Mouse (Mus musculus): ENCODE data around the gene Rcc2. TPM values are rescaled to one million over a fixed set of nuclear protein-coding genes. Genes with fewer than 3 reads are reported as not detected.
A peak's percentile ranks its signal among the peaks of the same experiment; 100 is the strongest.

Rcc2 gene
- polyA plus RNA-seq, 1 experiment from 2014 or later: 76.3 TPM

DNA sequence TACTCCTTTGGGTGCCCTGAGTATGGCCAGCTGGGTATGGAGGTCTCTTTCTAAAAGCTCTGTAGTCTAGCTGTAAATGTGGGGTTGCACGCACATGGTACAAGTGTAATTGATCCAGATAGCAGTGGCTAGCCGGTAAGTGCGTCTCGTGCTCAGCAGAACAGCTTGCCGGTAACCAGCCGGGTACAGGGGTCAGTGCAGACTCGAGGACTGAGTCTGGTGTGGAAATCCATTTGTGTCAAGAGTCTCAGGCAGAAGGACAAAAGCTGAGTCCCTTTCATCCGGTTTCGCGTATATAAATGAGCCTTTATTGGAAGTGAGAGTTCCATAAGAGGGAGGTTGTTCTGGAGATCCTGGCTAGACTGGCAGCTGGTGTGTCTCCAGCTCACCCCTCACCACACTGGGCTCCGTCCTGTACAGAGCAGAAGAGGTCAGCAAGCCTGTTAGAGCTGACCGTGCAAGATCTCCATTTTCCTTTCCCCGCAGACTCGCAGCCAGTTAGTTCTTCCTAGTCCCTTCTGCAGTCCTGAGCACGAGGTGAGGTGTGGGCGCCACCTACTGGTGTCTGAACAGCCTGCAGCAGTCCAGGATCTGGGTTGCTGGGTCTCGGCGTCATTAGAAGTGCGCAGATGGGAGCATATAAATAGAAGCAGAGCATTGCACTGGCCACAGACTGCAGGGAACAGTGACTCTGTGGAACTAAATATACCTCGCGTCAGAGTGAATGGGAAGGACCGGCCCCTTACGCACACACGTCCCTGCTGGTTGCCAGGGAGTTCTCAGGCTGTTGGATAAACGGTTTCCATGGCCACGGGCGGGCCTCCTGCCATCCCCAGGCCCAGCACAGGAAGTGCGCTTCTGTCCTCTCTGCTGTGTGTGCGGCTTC is 13.4 kb downstream of the Rcc2 start:
- H3K27ac ChIP-seq (ENCODE audit: low read depth, low read length): peak overlapping the region; percentile 44; the same call in 1 of the 2 replicates
- H3K4me2 ChIP-seq (ENCODE audit: low read depth): no peak overlapping the region
- H3K9me3 ChIP-seq (ENCODE audit: control insufficient read depth, low read length): no peaks in the 10 kb centered on the region
- 0 out of 2 replicates have a peak, but pooled peaks cover 10% of the 10 kb centered on the region for H3K4me1 ChIP-seq (ENCODE audit: control insufficient read depth, insufficient read depth, low read length)
- 57% methylated on average over 29 of the region's 29 CpGs for WGBS
- no peak overlapping the region for H3K9ac ChIP-seq (ENCODE audit: low read length)
- peaks cover 73% of the 10 kb centered on the region for H3K36me3 ChIP-seq (ENCODE audit: control insufficient read depth, insufficient read depth, low read length)
- ATAC-seq (ENCODE audit: insufficient read depth, low FRiP score, low TSS enrichment): peak; percentile 60; the same call in 1 of the 2 replicates
- H3K27me3 ChIP-seq (ENCODE audit: control insufficient read depth, insufficient read depth, low read length): no peaks in the 10 kb centered on the region
- no peak overlapping the region for H3K4me3 ChIP-seq (ENCODE audit: low read depth, low read length)
- DNase-seq (ENCODE audit: low spot score): peak; percentile 90

DNA sequence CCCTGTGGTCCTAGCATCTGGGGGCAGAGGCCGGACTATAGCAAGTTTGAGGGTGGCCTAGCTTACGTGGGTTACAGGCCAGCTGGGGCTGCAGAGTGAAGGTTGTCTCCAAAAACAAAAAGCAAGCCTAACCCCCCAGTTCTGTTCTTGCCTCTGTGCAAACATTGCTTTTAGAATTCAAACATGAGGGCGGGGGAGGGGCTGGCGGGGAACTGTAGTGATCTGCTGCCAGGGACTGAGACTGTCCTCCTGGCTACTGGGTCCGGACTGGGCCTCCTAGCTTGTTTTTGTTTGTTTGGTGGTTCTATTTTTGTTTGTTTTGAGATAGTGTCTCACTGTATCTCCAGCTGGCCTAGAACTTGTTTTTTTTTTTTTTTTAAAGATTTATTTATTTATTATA is 14.2 kb downstream of the Rcc2 start:
- H3K36me3 ChIP-seq (ENCODE audit: control insufficient read depth, insufficient read depth, low read length): peaks cover 71% of the 10 kb centered on the region
- H3K4me3 ChIP-seq (ENCODE audit: low read depth, low read length): no peak overlapping the region
- ATAC-seq (ENCODE audit: insufficient read depth, low FRiP score, low TSS enrichment) (no peak), DNase-seq (ENCODE audit: low spot score) (no peak)
- 0 out of 2 replicates have a peak, but pooled peaks cover 10% of the 10 kb centered on the region for H3K4me1 ChIP-seq (ENCODE audit: control insufficient read depth, insufficient read depth, low read length)
- WGBS: 89% methylated on average over 5 of the region's 5 CpGs
- H3K27me3 ChIP-seq (ENCODE audit: control insufficient read depth, insufficient read depth, low read length): no peaks in the 10 kb centered on the region
- H3K9ac ChIP-seq (ENCODE audit: low read length): no peak overlapping the region
- no peaks in the 10 kb centered on the region for H3K9me3 ChIP-seq (ENCODE audit: control insufficient read depth, low read length)
- H3K27ac ChIP-seq (ENCODE audit: low read depth, low read length): no peak overlapping the region
- no peak overlapping the region for H3K4me2 ChIP-seq (ENCODE audit: low read depth)

DNA sequence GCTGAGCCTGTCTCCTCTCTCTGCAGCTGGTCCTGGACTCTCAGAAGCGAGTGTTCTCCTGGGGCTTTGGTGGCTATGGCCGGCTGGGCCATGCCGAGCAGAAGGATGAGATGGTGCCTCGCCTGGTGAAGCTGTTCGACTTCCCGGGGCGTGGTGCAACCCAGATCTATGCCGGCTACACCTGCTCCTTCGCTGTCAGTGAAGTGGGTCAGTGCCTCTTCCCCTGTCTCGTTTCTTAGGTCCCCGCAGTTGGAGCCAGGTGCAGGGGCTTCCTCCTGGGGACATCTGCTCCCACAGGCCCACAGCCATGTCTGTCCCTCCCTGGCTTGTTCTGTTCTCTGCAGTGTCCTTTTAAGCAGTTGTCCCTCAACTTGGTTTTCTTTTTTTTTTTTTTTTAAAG is 16.7 kb downstream of the Rcc2 start:
- ATAC-seq (ENCODE audit: insufficient read depth, low FRiP score, low TSS enrichment): no peak
- no peak for DNase-seq (ENCODE audit: low spot score)
- Histone ChIP-seq H3K4me3 (ENCODE audit: low read depth, low read length) (no peak overlapping the region), H3K9me3 (ENCODE audit: control insufficient read depth, low read length) (no peaks in the 10 kb centered on the region), H3K27me3 (ENCODE audit: control insufficient read depth, insufficient read depth, low read length) (no peaks in the 10 kb centered on the region), H3K27ac (ENCODE audit: low read depth, low read length) (no peak overlapping the region), H3K4me1 (ENCODE audit: control insufficient read depth, insufficient read depth, low read length) (0 out of 2 replicates have a peak, but pooled peaks cover 10% of the 10 kb centered on the region), H3K4me2 (ENCODE audit: low read depth) (no peak overlapping the region), H3K9ac (ENCODE audit: low read length) (no peak overlapping the region), H3K36me3 (ENCODE audit: control insufficient read depth, insufficient read depth, low read length) (peaks cover 66% of the 10 kb centered on the region)
- 90% methylated on average over 11 of the region's 11 CpGs for WGBS

DNA sequence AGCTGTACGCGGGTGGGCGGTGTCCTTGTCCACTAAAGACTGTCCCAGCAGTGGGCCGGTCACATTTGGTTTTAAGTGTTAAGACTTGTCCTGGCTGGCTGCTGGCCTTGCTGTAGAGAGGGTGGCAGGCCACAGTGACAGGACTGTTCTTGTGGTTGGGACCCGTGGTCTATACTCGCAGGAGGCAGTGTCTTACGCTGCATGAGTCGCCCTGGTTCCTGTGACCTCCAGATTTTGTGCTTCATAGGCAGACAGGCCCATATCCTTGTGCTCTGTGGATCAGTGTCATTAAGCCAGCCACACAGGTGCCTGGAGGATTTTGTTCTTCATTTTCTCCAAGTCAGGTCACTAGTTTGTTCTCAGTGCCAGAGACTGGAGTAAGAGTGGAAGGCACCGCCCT is 18.1 kb downstream of the Rcc2 start:
- Histone ChIP-seq H3K27ac (ENCODE audit: low read depth, low read length) (no peak overlapping the region), H3K4me1 (ENCODE audit: control insufficient read depth, insufficient read depth, low read length) (0 out of 2 replicates have a peak, but pooled peaks cover 9% of the 10 kb centered on the region), H3K4me2 (ENCODE audit: low read depth) (no peak overlapping the region), H3K36me3 (ENCODE audit: control insufficient read depth, insufficient read depth, low read length) (peaks cover 52% of the 10 kb centered on the region), H3K27me3 (ENCODE audit: control insufficient read depth, insufficient read depth, low read length) (no peaks in the 10 kb centered on the region), H3K9ac (ENCODE audit: low read length) (no peak overlapping the region), H3K9me3 (ENCODE audit: control insufficient read depth, low read length) (no peaks in the 10 kb centered on the region), H3K4me3 (ENCODE audit: low read depth, low read length) (no peak overlapping the region)
- DNase-seq (ENCODE audit: low spot score) (no peak), ATAC-seq (ENCODE audit: insufficient read depth, low FRiP score, low TSS enrichment) (no peak)
- WGBS: 94% methylated on average over 9 of the region's 9 CpGs

DNA sequence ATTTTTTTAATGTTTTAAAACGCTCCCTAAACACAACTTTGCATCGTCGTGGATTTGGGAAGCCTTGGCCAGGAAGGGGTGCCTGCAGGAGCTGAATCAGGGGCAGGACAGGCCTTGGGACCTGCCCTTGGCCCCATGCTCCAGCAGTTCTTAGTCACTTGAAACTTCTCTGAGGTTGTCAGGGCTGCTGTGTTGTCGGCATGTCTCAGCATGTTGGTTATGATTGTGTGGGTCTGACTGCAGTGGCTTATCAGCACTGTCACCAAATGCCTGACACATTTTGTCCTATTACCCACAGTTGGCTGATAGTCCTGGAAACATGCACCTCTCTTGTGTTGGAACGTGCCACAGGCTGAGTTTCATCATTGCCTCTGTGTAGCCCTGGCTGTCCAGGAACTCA is 19.8 kb downstream of the Rcc2 start:
- ATAC-seq (ENCODE audit: insufficient read depth, low FRiP score, low TSS enrichment) (no peak), DNase-seq (ENCODE audit: low spot score) (no peak)
- H3K9ac ChIP-seq (ENCODE audit: low read length): no peak overlapping the region
- no peak overlapping the region for H3K4me3 ChIP-seq (ENCODE audit: low read depth, low read length)
- no peaks in the 10 kb centered on the region for H3K9me3 ChIP-seq (ENCODE audit: control insufficient read depth, low read length)
- H3K27me3 ChIP-seq (ENCODE audit: control insufficient read depth, insufficient read depth, low read length): no peaks in the 10 kb centered on the region
- peaks cover 44% of the 10 kb centered on the region for H3K36me3 ChIP-seq (ENCODE audit: control insufficient read depth, insufficient read depth, low read length)
- 92% methylated on average over 5 of the region's 5 CpGs for WGBS
- H3K27ac ChIP-seq (ENCODE audit: low read depth, low read length): no peak overlapping the region
- no peak overlapping the region for H3K4me2 ChIP-seq (ENCODE audit: low read depth)
- H3K4me1 ChIP-seq (ENCODE audit: control insufficient read depth, insufficient read depth, low read length): no peaks in the 10 kb centered on the region

DNA sequence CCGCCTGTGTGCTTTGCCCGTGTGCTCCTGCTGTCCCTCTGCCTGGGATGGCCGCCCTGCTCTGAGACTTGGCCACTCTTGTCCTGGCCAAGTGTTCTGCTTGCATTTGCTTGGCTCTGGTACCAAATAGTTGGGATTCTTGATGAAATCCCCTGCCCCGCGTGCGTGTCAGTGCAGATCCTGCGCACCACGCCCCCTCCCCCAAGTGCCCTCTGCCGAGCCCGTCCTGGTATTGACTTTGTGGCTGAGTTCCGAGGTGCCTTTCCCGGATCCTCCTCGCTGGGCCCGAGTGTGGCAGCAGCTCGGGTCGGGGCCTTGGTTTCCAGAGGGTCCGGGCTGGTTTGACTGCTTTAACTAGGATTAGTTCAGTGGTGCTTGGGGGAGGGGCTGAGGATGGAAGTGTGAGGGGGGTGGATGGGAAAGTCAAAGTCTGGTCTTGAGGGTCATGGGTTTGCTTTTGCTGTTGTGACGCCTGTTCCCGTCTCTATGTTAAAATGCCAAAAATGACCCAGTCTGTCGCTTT is 21.7 kb downstream of the Rcc2 start:
- no peaks in the 10 kb centered on the region for H3K4me1 ChIP-seq (ENCODE audit: control insufficient read depth, insufficient read depth, low read length)
- no peak overlapping the region for H3K4me3 ChIP-seq (ENCODE audit: low read depth, low read length)
- ATAC-seq (ENCODE audit: insufficient read depth, low FRiP score, low TSS enrichment) (no peak), DNase-seq (ENCODE audit: low spot score) (no peak)
- 89% methylated on average over 20 of the region's 20 CpGs for WGBS
- no peak overlapping the region for H3K9ac ChIP-seq (ENCODE audit: low read length)
- peaks cover 30% of the 10 kb centered on the region for H3K36me3 ChIP-seq (ENCODE audit: control insufficient read depth, insufficient read depth, low read length)
- no peaks in the 10 kb centered on the region for H3K27me3 ChIP-seq (ENCODE audit: control insufficient read depth, insufficient read depth, low read length)
- H3K4me2 ChIP-seq (ENCODE audit: low read depth): no peak overlapping the region
- no peak overlapping the region for H3K27ac ChIP-seq (ENCODE audit: low read depth, low read length)
- no peaks in the 10 kb centered on the region for H3K9me3 ChIP-seq (ENCODE audit: control insufficient read depth, low read length)

DNA sequence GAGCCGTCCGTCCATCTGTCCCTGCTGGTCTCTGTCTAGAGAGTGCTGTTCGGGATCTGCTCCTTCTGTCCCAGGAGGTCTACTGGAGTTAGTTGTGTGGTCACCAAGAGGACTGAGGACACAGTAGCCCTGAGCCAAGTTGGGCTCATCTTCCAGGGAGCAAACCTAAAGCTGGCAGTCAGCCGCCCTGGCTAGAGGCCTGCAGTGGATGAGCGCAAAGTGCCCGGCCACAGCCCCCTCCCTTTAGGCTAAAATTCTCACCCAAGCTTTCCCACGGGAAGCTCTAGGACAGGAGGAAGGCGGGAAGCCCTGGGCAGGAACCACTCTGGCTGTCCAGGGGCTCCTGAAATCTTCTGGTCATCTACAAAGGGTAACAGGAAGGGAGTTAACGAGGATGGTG is 22.4 kb downstream of the Rcc2 start:
- DNase-seq (ENCODE audit: low spot score): no peak
- Histone ChIP-seq H3K27me3 (ENCODE audit: control insufficient read depth, insufficient read depth, low read length) (no peaks in the 10 kb centered on the region), H3K9me3 (ENCODE audit: control insufficient read depth, low read length) (no peaks in the 10 kb centered on the region), H3K9ac (ENCODE audit: low read length) (no peak overlapping the region), H3K36me3 (ENCODE audit: control insufficient read depth, insufficient read depth, low read length) (peaks cover 27% of the 10 kb centered on the region), H3K4me2 (ENCODE audit: low read depth) (no peak overlapping the region), H3K4me1 (ENCODE audit: control insufficient read depth, insufficient read depth, low read length) (no peaks in the 10 kb centered on the region), H3K27ac (ENCODE audit: low read depth, low read length) (no peak overlapping the region), H3K4me3 (ENCODE audit: low read depth, low read length) (no peak overlapping the region)
- no peak for ATAC-seq (ENCODE audit: insufficient read depth, low FRiP score, low TSS enrichment)
- 81% methylated on average over 9 of the region's 9 CpGs for WGBS

DNA sequence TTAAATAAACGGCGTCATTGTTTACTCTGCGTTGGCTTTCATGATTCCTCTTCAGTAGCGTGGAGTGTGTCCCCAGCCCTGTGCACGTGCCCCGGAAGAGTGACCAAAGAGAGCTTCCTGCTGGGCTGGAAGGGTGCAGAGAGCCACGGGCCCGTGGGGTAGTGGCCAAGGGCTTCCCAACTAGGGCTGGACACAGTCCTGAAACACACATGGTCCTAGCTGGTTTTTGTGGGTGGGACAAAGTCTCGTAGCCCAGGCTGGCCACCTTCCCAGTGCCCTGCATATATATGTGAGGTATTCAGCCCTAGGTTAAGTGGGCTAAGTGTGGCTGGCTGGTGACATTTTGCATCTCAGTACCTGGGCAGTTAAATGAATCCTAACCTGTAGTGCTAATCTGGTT is 22.9 kb downstream of the Rcc2 start:
- WGBS: 85% methylated on average over 9 of the region's 9 CpGs
- Histone ChIP-seq H3K9me3 (ENCODE audit: control insufficient read depth, low read length) (no peaks in the 10 kb centered on the region), H3K9ac (ENCODE audit: low read length) (no peak overlapping the region), H3K4me3 (ENCODE audit: low read depth, low read length) (no peak overlapping the region), H3K4me1 (ENCODE audit: control insufficient read depth, insufficient read depth, low read length) (no peaks in the 10 kb centered on the region), H3K36me3 (ENCODE audit: control insufficient read depth, insufficient read depth, low read length) (peaks cover 23% of the 10 kb centered on the region), H3K4me2 (ENCODE audit: low read depth) (no peak overlapping the region), H3K27ac (ENCODE audit: low read depth, low read length) (no peak overlapping the region), H3K27me3 (ENCODE audit: control insufficient read depth, insufficient read depth, low read length) (no peaks in the 10 kb centered on the region)
- DNase-seq (ENCODE audit: low spot score): no peak
- ATAC-seq (ENCODE audit: insufficient read depth, low FRiP score, low TSS enrichment): peak; percentile 23; the same call in 1 of the 2 replicates

DNA sequence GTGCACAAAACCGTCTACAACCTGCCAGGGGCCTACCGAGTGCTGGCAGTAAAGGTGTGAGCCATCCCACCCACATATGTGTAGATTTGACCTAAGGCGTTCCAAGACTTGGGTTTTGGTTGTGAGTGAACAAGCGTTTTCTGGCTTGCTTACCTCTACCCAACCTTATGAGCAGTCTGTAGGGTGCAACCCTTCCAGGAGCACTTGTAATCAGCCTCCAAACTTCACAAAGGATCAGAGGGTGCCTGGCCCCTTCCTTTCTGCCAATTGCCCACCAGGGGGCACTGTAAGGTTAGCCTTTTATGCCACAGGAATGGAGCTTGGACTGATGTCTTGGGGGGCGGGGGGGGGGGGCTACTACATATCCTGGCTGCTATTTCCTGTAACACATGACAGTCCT is 23.5 kb downstream of the Rcc2 start:
- no peak overlapping the region for H3K4me3 ChIP-seq (ENCODE audit: low read depth, low read length)
- ATAC-seq (ENCODE audit: insufficient read depth, low FRiP score, low TSS enrichment) (peak; percentile 55; the same call in 1 of the 2 replicates), DNase-seq (ENCODE audit: low spot score) (peak; percentile 56)
- WGBS: 63% methylated on average over 5 of the region's 5 CpGs
- peaks cover 18% of the 10 kb centered on the region for H3K36me3 ChIP-seq (ENCODE audit: control insufficient read depth, insufficient read depth, low read length)
- no peaks in the 10 kb centered on the region for H3K4me1 ChIP-seq (ENCODE audit: control insufficient read depth, insufficient read depth, low read length)
- H3K4me2 ChIP-seq (ENCODE audit: low read depth): no peak overlapping the region
- no peak overlapping the region for H3K27ac ChIP-seq (ENCODE audit: low read depth, low read length)
- H3K9ac ChIP-seq (ENCODE audit: low read length): no peak overlapping the region
- H3K9me3 ChIP-seq (ENCODE audit: control insufficient read depth, low read length): no peaks in the 10 kb centered on the region
- no peaks in the 10 kb centered on the region for H3K27me3 ChIP-seq (ENCODE audit: control insufficient read depth, insufficient read depth, low read length)
